Mouse (Mus musculus) left cerebral cortex, adult 9 months (tissue): Measurements from ENCODE around the gene Oxgr1.
"Not testable (repeated sequence)": the region's sequence is repeated elsewhere in the genome, so short reads cannot be mapped to it uniquely, and the experiment has no call there.

ENCODE experiments used
- DNase-seq, 2 experiments: peaks; one replicate each; pipeline ENCODE4 v3.0.0; 2022; ENCODE audit warnings: low spot score in 2 of 2

The Oxgr1 gene

DNA sequence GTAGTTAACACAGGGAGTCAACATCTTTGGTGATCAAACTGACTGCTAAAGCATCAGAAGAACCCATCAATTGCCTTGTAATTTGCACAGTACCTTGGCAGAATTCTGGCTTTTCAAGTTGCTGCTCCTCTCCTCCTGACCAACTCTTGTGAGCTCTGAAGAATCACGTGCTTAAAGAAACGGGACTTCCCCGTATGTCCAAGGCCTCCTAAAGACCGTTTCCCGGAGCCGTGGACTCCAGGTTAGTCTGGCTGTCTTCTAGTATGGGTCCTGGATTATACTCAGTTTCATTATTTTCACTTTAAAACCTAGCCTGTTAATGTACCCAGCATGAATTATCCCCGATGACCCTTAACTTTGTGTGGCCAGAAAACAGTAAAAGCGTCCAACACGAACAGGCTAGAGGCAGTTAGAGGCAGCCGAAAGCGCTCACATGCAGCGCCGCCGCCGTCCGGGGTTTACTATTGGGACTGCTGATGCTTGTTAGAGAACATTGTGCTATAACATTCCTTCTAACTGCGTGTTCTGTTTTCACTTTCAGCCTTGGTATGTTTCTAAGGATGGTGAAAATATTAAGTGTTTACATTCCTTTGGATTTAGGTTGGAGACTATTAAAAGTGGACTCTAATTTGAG, at the start of gene Oxgr1:
Gene Oxgr1, minus strand, starts transcription at position 249 of the 634 bp plus-strand sequence.
- no peak for DNase-seq

DNA sequence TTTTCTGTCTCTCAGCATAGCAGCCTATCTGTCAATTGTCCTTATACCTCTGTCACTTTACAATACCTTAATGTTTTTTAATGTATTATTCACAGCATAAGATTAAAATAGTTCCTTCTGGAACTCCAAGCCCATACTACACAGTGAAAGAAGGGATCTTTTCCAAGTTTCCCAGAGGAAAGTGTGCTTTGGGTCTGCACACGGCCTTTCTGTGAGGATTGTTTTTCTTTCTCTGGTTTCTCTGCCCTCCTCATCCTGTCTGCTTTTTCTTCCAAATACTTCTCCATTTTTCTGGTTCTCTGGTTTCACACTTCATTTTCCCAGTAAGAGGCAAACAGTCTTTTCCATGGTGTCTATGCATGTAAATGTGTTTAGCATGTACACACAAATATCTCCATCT, 48.2 kb upstream of the Oxgr1 start:
- no peak for DNase-seq

DNA sequence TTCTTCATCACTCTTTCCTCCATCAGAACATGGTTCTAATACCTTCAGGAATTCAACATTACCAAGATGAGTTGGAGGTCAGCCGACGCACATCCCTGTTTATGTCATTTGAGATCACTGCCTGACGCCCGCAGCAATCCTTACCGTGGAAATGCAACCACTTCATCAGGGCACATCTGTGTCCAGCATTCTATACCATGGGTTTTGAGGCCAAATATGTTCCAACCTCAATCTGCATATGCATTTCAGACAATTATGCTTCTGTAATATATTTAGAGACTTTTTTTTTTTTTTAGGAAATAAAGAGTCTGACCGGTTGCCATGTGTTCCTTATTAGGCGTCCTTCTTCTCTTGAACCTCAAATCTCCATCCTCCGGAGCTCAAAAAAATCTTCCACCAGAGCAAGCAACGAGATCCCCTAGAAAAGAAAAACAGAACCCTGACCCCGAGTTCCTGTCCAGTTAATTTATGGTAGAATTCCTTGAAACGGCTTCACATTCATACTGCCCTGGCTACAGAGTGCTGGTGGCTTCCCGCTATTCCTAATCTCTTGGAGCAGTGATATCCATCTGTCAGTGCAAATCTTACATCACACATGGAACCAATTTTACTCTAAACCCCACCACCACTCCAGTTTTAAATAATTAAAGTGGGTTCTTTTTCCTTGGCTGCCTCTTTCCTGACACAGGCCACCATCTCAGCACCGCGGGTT, 47.6 kb upstream of the Oxgr1 start:
- no peak for DNase-seq

DNA sequence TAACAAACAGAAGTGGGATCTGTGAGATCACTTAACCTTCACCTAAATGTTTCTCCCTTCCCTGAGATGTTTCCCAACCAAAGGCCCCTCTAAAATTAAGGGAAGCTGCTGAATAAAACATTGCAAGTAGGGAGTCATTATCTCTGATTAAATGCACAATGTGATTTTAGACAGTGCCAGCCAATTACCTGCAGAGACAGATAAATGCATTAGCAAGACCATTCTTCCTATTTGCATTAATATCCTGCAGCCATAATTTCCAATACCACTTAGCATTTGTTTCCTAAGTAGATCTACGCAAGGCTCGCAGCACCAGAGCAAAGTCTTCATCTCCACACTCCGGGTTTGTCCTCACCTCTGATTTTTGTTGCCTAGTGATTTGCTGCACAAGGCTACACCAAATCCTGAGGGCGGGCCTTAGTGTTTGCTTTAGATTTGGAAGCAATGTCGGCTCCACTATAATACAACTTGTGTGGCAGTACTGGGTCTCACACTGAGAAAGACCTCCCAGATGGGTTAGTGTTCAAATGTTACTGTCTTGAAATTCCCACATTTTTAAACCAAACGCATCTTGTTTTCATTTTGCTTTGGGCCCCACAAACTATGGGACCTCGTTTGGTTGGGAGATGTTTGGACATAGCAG, 46.9 kb upstream of the Oxgr1 start:
- DNase-seq = no peak

DNA sequence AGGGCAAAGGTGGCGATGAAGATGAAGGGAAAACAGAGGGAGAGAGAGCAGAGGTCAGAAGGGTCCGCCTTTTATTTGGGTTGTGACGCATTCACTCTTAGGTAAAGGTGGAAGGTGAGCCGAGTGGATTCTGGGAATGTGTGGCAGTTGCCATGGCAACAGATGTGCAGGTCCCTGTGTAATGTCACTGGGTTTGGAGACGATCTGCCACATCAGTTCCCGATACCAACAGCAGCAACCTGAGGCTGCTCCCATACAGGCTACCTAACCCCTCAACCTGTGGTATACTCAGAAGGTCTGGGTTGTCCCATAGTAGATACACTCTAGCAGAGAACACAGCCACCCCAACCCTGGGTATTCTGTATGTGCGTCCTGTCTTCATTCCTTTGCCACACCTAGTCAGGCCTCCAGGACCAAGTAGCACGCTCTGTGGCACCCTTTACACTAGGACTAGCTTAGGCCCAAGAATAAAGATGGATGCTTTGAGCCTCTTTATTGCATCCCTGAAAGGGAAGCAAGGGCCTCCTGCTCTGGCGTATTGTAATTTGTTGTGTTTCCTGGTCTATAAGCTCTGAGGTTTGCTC, 41.9 kb upstream of the Oxgr1 start:
- DNase-seq = no peak

DNA sequence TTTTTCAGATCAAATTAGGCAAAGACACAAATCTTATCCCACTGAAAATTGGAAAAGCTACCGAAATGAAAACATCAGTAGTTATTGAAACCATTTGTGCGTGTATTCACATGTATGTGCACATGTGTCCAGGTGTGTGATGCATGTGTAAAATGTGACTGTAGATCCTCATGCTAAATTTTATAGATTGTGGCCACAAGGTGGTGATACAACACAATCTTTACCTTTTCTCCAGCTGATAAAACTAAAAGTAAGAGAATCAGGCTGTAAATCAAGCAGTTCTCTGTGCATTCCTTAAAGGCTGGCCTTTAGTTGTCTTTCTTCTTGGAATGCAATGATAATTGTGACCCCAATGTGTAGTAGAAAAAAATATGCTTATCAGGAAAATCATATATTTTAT, 34.0 kb upstream of the Oxgr1 start:
- peak in 1 of 2 experiments; percentile 63 for DNase-seq

DNA sequence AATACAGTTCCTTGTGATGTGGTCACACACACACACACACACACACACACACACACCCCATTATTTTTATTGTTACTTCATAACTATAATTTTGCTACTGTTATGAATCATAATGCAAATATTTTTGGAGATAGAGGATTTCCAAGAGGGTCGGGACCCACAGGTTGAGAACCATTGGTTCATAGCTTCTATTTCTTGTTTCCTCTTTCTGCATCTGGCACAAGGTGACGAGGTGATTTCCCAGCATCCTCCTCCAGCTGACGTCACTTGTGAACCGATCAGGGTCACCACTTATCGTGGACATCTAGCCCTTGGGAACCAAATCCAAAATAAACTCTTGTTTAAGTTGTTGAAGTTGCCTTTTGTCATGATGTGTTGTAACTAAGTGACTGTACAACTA, 33.5 kb upstream of the Oxgr1 start:
- no peak for DNase-seq

DNA sequence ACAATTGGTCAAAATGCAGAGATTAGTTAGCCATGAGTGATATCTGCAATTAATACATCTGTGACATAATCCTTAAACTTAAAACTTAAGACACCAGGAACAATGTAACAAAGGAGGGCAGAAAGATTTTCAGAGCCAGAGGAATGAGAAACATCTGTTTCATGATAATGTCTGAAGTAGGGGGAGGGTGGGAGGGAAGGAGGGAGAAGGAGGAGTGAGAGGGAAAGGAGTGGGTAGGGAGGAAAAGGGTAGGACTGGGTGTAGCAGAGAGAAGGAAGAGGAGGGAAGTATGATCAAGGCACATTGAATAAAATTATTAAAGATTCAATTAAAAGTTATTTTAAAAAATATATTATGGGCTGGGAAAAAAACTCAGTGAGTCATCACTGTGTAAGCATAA, 32.0 kb upstream of the Oxgr1 start:
- no peak for DNase-seq

DNA sequence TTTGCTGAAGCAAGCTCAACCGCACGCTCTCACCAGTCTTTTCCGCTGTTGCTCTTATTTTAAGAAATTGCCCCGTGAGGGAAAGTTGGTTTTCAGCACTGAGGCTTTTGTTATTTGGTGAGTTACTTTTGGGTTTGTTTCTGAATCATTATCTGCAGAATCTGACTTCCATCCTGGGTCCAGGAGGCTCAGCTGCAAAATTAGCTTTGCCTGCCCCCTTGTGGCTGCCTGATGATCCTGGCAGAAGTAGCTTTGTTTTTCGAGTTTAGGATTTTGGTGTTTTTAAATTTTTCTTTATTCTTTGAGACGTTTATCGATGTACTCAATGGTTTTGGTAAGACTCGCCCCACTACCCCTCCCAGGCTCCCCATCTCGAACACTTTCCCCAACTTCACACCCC, 18.9 kb upstream of the Oxgr1 start:
- peak in 1 of 2 experiments; percentile 58 for DNase-seq

DNA sequence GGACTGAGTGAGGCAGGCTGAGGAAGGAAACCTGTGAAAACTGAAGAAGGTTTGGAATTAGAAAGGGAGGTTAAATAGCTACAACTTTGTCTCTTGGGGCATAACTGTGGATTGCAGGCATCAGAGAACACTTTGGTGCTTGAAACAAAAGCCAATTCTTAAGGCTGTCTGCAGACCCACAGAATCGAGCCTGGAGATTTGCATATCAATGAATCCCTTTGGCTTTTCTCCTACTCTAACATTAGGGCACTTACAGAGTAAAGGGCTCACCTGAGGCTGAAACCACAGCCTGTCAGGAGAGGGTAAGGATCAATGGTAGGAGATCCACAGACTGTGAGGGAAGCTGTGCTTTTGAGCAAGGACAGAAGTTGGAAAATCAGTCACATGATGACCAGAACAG, 8.8 kb downstream of the Oxgr1 start:
- DNase-seq = no peak

DNA sequence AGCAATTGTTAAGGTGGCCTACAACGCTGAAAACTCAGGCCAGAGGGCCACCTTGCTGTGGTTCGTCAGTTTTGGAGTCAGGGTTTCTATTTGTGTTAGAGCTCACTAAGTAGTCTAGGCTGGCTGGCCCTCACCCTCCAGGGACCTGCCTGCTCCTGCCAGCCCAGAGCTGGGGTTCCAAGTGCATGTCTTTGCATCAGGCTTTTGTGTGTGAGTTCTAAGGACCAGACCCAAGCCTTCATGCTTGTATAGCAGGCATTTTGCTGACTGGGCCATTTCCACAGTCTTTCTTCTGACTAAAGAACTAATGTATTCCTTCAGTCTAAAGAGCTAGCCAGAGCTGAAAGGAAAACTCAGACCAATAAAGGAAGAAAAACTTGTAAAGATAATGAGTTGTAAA, 22.3 kb downstream of the Oxgr1 start:
- no peak for DNase-seq

DNA sequence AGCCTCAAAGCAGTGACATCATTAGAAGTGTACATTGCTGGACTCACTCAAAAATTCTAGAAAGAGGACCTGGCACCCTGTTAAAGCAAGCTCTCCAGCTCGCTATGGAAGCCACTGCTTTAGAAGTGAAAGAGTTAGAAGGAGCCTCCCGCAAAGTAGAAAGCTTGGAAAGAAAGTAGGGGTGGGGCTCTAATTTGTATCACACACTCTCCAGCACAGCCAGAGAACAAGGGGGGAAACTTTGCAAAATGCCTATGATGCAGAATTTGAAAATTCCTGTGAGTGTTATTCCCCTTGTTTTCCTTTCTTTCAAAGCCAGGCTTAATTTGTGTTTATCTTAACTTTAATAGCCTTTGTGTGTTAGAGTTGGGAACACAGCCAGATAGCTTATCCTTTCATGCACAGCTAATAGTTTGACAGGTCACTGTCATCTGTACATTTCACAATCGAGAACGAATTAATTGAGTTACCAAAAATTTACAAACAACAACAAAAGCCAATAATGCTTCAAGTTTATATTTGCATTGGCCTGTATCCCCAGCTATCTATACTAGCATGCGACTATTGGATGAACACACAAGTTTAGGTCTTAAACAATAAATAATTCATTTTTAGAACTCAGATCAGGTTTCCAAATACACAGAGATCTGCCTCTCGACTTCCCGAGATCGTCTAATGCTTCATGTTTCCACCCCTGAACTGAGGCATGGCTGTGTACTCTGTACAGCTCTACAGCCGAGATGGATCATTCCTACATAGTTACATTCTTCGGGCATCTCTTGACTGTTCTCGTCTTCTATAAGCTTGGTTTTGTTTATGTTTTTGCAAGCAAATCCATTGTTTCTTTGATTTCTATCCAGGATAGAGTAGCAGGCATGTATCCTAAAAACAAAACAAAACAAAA, 32.0 kb downstream of the Oxgr1 start:
- no peak for DNase-seq

DNA sequence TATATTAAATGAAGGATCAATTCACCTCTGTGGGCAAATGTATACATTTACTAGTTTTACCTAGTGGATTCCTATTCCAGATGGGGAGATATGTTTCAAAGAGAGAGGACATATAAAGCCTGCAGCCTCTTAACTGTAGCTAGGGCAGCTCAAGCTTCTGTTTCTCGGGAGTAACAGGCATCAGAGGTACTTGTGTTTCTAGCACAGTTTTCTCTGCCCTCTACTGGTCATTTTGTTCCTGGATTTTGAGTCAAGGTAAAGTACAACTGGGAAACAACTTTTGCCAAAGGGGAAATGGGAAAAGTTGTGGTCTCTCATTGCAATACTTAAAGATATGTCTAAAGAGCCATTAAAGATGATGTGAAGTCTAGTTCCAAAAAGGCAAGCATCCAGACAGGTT, 37.1 kb downstream of the Oxgr1 start:
- DNase-seq = peak in 1 of 2 experiments; percentile 14

DNA sequence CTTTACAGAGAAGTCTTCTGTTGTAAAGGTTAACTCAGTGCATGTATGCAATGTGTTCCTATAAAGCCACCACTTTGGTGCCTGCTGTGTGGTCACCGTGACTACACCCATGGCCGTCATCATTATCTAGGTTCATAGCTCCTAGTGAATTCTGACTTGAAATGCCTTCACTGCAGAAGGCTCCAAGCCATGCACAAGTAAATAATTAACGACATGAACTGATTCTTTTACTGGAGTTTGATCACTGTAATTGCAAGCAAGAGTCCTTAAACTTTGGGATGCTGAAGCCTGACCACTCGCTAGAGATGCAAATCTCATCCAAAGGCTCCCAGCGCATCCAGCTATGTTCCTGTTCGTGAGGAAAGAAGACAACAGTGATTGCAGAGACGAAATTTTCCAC, 38.6 kb downstream of the Oxgr1 start:
- no peak for DNase-seq

DNA sequence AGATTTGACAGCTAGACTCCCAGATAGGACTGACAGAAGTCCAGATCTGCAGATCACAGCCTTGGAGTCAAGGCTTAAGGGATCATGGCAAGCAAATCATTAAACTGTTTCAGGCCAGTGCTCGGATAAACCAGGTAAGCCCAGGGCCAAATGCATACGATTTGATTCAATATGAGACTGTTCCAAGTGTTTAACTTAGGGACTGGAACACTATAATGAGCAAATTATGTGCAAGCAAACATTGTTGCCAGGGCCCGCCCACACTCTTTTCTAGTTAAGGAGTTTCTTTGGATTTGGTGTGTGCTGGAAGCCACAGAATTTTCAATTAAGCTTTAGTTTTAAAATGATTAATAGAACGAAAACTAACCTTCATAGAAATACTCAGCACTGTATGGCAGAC, 39.6 kb downstream of the Oxgr1 start:
- no peak for DNase-seq

DNA sequence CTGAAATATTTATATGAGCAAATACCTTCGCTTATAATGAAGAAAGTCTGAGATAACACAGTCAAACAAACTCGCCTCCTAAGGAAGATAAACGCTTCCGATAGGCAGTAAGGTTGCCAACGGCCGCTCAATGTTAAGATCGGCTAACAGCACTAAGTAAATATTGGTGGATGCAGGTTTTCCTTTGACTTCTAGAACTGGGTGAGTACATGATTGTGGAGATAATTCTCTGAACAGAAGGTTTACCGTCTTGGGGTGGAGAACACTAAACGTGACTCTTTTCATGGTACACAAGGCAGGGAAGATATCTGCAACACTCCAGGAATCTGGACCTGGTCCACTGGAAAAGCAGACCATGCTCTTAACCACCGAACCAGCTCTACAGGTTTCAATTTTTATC, 52.6 kb downstream of the Oxgr1 start:
- no peak for DNase-seq

DNA sequence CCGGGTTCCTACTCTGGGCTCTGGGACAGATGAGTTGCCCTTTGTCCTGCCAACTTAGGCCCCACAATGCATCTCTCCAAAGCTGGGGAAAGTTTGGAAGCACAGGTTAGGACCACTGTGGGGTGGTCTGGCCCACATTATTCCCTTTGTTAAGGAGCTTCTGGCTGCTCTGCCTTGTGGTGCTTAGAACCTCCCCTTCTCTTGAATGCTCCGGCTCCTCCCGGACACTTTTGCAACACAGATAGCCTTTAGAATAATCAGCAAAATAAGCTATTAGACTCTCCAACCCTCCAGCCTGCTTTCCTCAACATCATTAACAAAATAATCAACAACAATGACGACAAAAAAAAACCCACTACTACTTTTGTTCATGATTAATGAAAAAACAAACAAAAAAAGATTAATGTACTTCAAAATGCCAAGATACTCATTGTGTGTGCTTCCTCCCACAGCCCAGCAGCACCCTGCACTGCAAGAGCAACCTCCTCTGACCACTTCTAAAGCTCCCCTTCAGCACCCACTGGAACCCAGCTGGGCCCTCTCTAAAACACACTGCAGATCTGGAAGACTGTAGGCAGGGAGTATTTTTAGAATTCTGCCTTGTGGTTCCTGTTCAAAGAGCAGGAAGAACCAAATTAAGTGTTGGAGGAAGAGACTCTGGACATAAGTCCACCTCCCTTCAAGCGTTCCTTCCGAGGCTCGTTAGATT, 53.1 kb downstream of the Oxgr1 start:
- DNase-seq = no peak

DNA sequence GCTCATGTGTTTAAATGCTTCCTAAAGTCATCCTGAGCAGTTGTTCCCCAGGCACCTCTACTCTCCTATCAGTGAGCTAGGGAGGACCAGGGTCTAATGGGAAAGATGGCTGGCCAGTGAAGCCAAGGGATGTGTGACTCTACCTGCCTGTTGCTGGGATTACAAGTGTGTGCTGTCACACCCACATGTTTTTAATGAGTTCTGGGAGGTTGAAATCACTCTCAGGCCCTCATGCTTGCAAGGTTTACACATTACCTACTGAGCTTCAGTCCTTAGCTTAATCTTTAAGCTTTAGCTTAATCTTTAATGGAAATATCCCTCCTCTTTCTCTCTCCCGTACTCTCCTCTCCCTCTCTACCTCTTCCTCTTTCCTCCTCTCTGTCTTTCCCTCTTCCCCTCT, 55.0 kb downstream of the Oxgr1 start:
- no peak for DNase-seq

DNA sequence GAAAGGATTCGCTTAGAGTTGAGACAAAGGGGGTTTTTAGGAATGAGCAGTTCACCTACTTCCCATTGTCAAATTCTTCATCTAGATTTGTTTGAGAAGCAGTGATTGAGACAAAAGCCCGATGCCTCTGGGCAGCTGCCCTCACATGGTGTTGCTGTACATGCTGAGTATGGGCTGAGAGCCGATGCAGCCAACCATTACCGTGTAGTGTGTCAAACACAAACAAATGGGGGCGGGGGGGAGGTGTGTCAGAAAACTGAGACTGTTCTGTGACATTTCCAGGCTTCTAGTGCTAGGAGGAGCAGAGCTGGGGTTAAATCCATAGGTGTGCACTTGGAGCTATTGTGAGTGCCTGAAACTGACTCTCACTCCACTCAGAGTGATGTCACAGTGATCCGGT, 55.5 kb downstream of the Oxgr1 start:
- DNase-seq = no peak

DNA sequence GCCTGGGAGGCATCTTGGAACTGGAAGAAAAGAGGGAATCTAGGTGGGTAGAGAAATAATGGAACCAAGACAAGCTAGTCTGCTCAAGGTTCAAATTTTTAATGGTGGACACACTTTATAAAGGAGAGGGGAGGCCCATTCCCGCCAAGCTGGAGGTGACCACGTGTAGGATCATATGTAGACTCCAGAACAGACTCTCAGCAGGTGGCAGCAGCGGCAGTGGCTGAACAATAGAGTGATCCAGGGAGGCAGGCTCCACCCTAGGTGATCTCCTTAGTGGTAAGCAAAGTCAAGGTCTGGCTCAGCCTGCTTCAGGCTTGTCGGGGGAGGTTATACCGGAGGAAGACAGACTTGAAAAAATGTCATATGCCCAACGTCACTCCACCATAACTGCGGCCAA, 55.9 kb downstream of the Oxgr1 start:
- DNase-seq = not testable (repeated sequence)

DNA sequence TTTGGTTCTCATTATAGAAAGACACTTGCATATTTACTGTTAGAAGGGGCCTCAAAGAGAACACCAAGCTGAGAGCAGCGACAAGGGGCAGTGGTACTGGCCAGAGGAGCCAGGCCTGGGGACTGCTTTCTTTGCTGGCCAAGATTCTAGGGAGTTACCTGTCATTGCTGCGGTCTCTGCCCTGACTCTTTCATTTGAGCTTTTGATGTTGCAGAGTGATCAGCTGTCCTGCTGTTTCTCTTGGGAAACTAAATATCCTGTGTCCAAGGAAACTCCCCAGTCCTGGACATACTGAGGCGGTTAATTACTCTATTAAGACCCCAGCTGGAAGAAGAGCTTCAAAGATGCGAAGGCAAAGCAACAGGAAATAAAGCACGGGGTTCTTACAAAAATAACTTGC, 60.9 kb downstream of the Oxgr1 start:
- DNase-seq = no peak
